Mouse (Mus musculus) kidney, embryonic 15.5 days (tissue): Measurements from ENCODE around the gene Aipl1. TPM values are rescaled to one million over a fixed set of nuclear protein-coding genes. Genes with fewer than 3 reads are reported as not detected.

Source experiments
- ATAC-seq: fragments of 200-750 bp; cut with Nextera tagmentation; replicated peaks from 2 replicates; pipeline ENCODE4 v1.8.0; 2017; ENCODE audit warnings: moderate TSS enrichment; ENCODE audit not compliant: low FRiP score
- H3K27ac ChIP-seq: fragments of 300-500 bp; sonication (generic); 2 replicates; pipeline ENCODE4 v1.5.1; 2015; ENCODE audit warnings: mild to moderate bottlenecking, inconsistent platforms
- H3K27me3 ChIP-seq: fragments of 300-500 bp; sonication (generic); 2 replicates; pipeline ENCODE4 v1.6.1; 2015; ENCODE audit warnings: inconsistent platforms
- H3K36me3 ChIP-seq: fragments of 300-500 bp; sonication (generic); 2 replicates; pipeline ENCODE4 v1.6.1; 2015; ENCODE audit warnings: inconsistent platforms
- H3K4me1 ChIP-seq: fragments of 300-500 bp; sonication (generic); 2 replicates; pipeline ENCODE4 v1.6.1; 2015; ENCODE audit warnings: inconsistent platforms
- H3K4me2 ChIP-seq: fragments of 300-500 bp; sonication (generic); 2 replicates; pipeline ENCODE4 v1.6.1; 2015; ENCODE audit warnings: moderate library complexity, mild to moderate bottlenecking, inconsistent platforms
- H3K4me3 ChIP-seq: fragments of 300-500 bp; sonication (generic); replicated peaks from 2 replicates; pipeline ENCODE4 v1.5.1; 2015; ENCODE audit warnings: mild to moderate bottlenecking, inconsistent platforms
- H3K9ac ChIP-seq: fragments of 300-500 bp; sonication (generic); 2 replicates; pipeline ENCODE4 v1.6.1; 2015; ENCODE audit warnings: mild to moderate bottlenecking, inconsistent platforms
- H3K9me3 ChIP-seq: fragments of 300-500 bp; sonication (generic); replicated peaks from 2 replicates; pipeline ENCODE4 v1.6.1; 2016; ENCODE audit warnings: inconsistent platforms
- WGBS: fragments of 180-500 bp; shearing (Covaris S2); methylation state at CpG from one replicate; pipeline ENCODE4 v1.1.7; 2015; ENCODE audit warnings: mixed read lengths; 5-methylcytosine and 5-hydroxymethylcytosine counted together
- polyA plus RNA-seq: library from polyadenylated mRNA; unstranded; fragments of >200 nt; fragmentation: Nextera tagmentation; extraction: Ambion mirVana; gene quantifications from 2 replicates; pipeline ENCODE4 v1.2.1, GENCODE M21; 2015

Gene Aipl1
- polyA plus RNA-seq, 1 experiment from 2014 or later = 0.38 TPM

- peak; percentile 63 for ATAC-seq
- H3K4me1 ChIP-seq = peaks cover 40% of the 10 kb centered on the region
- H3K9ac ChIP-seq = no peak overlapping the region
- H3K36me3 ChIP-seq = no peaks in the 10 kb centered on the region
- H3K27ac ChIP-seq = no peak overlapping the region
- 35% methylated on average over 14 of the region's 14 CpGs for WGBS
- H3K4me3 ChIP-seq = no peak overlapping the region
- peaks cover 34% of the 10 kb centered on the region for H3K27me3 ChIP-seq
- H3K9me3 ChIP-seq = no peaks in the 10 kb centered on the region
- H3K4me2 ChIP-seq = peak overlapping the region; percentile 38
Observed at GRCm38 (mm10) chr11:71987159-71988150, 49.9 kb downstream of the Aipl1 start.

GRCm38 (mm10) chr11:71985783-71986182 is 51.5 kb downstream of the Aipl1 start:
- H3K27ac ChIP-seq = 0 out of 2 replicates have a peak overlapping the region, but pooled peaks have one; percentile 1
- peaks cover 40% of the 10 kb centered on the region for H3K4me1 ChIP-seq
- no peaks in the 10 kb centered on the region for H3K36me3 ChIP-seq
- no peak overlapping the region for H3K9ac ChIP-seq
- peaks cover 31% of the 10 kb centered on the region for H3K27me3 ChIP-seq
- no peaks in the 10 kb centered on the region for H3K9me3 ChIP-seq
- WGBS = 54% methylated on average over 2 of the region's 2 CpGs
- no peak for ATAC-seq
- H3K4me2 ChIP-seq = no peak overlapping the region
- no peak overlapping the region for H3K4me3 ChIP-seq

GRCm38 (mm10) chr11:71985101-71985711 is 52.1 kb downstream of the Aipl1 start:
- Histone ChIP-seq H3K27ac (peak overlapping the region; percentile 1; the same call in 1 of the 2 replicates), H3K9me3 (no peaks in the 10 kb centered on the region), H3K4me1 (peaks cover 40% of the 10 kb centered on the region), H3K9ac (no peak overlapping the region), H3K4me3 (no peak overlapping the region), H3K4me2 (peak overlapping the region; percentile 35; the same call in 1 of the 2 replicates), H3K27me3 (peaks cover 27% of the 10 kb centered on the region), H3K36me3 (no peaks in the 10 kb centered on the region)
- WGBS = 24% methylated on average over 4 of the region's 4 CpGs
- ATAC-seq = peak; percentile 86

GRCm38 (mm10) chr11:71984093-71984492 is 53.2 kb downstream of the Aipl1 start:
- no peaks in the 10 kb centered on the region for H3K36me3 ChIP-seq
- H3K4me1 ChIP-seq = peaks cover 40% of the 10 kb centered on the region
- H3K4me3 ChIP-seq = no peak overlapping the region
- H3K4me2 ChIP-seq = no peak overlapping the region
- WGBS = 71% methylated on average over 2 of the region's 2 CpGs
- ATAC-seq = no peak
- no peaks in the 10 kb centered on the region for H3K9me3 ChIP-seq
- H3K27ac ChIP-seq = 0 out of 2 replicates have a peak overlapping the region, but pooled peaks have one; percentile 48
- H3K27me3 ChIP-seq = peaks cover 25% of the 10 kb centered on the region
- no peak overlapping the region for H3K9ac ChIP-seq

Other genes starting within 250 kb of the Aipl1 start
- gene Pimreg, start 4.5 kb upstream of the Aipl1 start, polyA plus RNA-seq = 122 and 131 TPM in 2 replicates
- gene Pitpnm3, start 98.3 kb upstream of the Aipl1 start, polyA plus RNA-seq = 0.05 and 0.13 TPM in 2 replicates
- gene Gm43951, start 169.3 kb upstream of the Aipl1 start, polyA plus RNA-seq = 0.22 and 0.29 TPM in 2 replicates
- 13.5 and 16.4 TPM in 2 replicates for gene 4933427D14Rik, start 169.9 kb upstream of the Aipl1 start, polyA plus RNA-seq
- 200 and 216 TPM in 2 replicates for gene Txndc17, start 170.0 kb upstream of the Aipl1 start, polyA plus RNA-seq
- gene Med31, start 178.1 kb upstream of the Aipl1 start, polyA plus RNA-seq = 46.1 TPM in 2 replicates
- 0.26 and 2.0 TPM in 2 replicates for gene Slc13a5, start 229.7 kb upstream of the Aipl1 start, polyA plus RNA-seq